Mouse (Mus musculus) T-helper 17 cell (primary cell): Measurements from ENCODE around the gene Ninj2.

Experiments used
- in situ Hi-C, 2 experiments: fragments of 300-600 bp; cut with MboI, MseI; formaldehyde crosslinking; loops; 1 replicate in 1 of 2; 2 replicates in 1 of 2; pipeline ENCODE4 v1.15.1; 2025; ENCODE audit warnings: high pct_unique_total_duplicates in 2 of 2

Gene Ninj2

GRCm38 (mm10) chr6:120193174-120193573 lies 100.0 kb downstream of the Ninj2 start:
- in situ Hi-C loops, result loop anchor here in 1 of 2 experiments (5.0 kb wide), 2 partner anchors 151 to 186 kb away; no protein-coding TSS in a partner anchor

GRCm38 (mm10) chr6:120193793-120194192 lies 100.6 kb downstream of the Ninj2 start:
- in situ Hi-C loops, result loop anchor here in 1 of 2 experiments (5.0 kb wide), 2 partner anchors 151 to 186 kb away; no protein-coding TSS in a partner anchor

GRCm38 (mm10) chr6:120194305-120194704 lies 101.2 kb downstream of the Ninj2 start:
- in situ Hi-C loops, result loop anchor here in 1 of 2 experiments (5.0 kb wide), 2 partner anchors 152 to 187 kb away; no protein-coding TSS in a partner anchor

GRCm38 (mm10) chr6:120194963-120195362 lies 101.8 kb downstream of the Ninj2 start:
- in situ Hi-C loops, result loop anchor here (5.0 kb wide), 3 partner anchors 153 to 278 kb away; no protein-coding TSS in a partner anchor

GRCm38 (mm10) chr6:120196837-120197236 lies 103.7 kb downstream of the Ninj2 start:
- in situ Hi-C loops, result loop anchor here (5.0 kb wide), 2 partner anchors 190 to 280 kb away; no protein-coding TSS in a partner anchor

GRCm38 (mm10) chr6:120197964-120198363 lies 104.8 kb downstream of the Ninj2 start:
- in situ Hi-C loops, result loop anchor here (5.0 kb wide), 2 partner anchors 191 to 281 kb away; no protein-coding TSS in a partner anchor

GRCm38 (mm10) chr6:120199638-120200394 lies 106.7 kb downstream of the Ninj2 start:
- in situ Hi-C loops, result loop anchor here (5.0 kb wide), 2 partner anchors 193 to 283 kb away; no protein-coding TSS in a partner anchor

GRCm38 (mm10) chr6:120201956-120202355 lies 108.8 kb downstream of the Ninj2 start:
- in situ Hi-C loops, result no loop called here

- in situ Hi-C loops, result no loop called here
These were observed 109.3 kb downstream of the Ninj2 start for GRCm38 (mm10) chr6:120202406-120202805.

GRCm38 (mm10) chr6:120206586-120206985 lies 113.4 kb downstream of the Ninj2 start:
- in situ Hi-C loops, result no loop called here

- in situ Hi-C loops, result loop anchor here in 1 of 2 experiments (10.0 kb wide), 1 partner anchor 717 kb away; no protein-coding TSS in a partner anchor
These were observed 118.4 kb downstream of the Ninj2 start for GRCm38 (mm10) chr6:120211536-120211935.

- in situ Hi-C loops, result loop anchor here in 1 of 2 experiments (10.0 kb wide), 1 partner anchor 722 kb away; no protein-coding TSS in a partner anchor
These were observed 123.6 kb downstream of the Ninj2 start for GRCm38 (mm10) chr6:120216702-120217101.

- in situ Hi-C loops, result loop anchor here in 1 of 2 experiments (10.0 kb wide), 1 partner anchor 724 kb away; no protein-coding TSS in a partner anchor
These were observed 126.1 kb downstream of the Ninj2 start for GRCm38 (mm10) chr6:120219281-120219680.

GRCm38 (mm10) chr6:120222669-120223068 lies 129.5 kb downstream of the Ninj2 start:
- in situ Hi-C loops, result loop anchor here (5.0 kb wide), 2 partner anchors 80 to 85 kb away; no protein-coding TSS in a partner anchor

- in situ Hi-C loops, result loop anchor here in 1 of 2 experiments (5.0 kb wide), 1 partner anchor 37 kb away; no protein-coding TSS in a partner anchor
These were observed 132.2 kb downstream of the Ninj2 start for GRCm38 (mm10) chr6:120225355-120225754.

GRCm38 (mm10) chr6:120227068-120227467 lies 133.9 kb downstream of the Ninj2 start:
- in situ Hi-C loops, result loop anchor here in 1 of 2 experiments (5.0 kb wide), 1 partner anchor 35 kb away; no protein-coding TSS in a partner anchor

- in situ Hi-C loops, result loop anchor here (5.0 kb wide), 2 partner anchors 32 to 812 kb away; no protein-coding TSS in a partner anchor
These were observed 136.7 kb downstream of the Ninj2 start for GRCm38 (mm10) chr6:120229806-120230205.

- in situ Hi-C loops, result loop anchor here in 1 of 2 experiments (5.0 kb wide), 1 partner anchor 812 kb away; no protein-coding TSS in a partner anchor
These were observed 137.3 kb downstream of the Ninj2 start for GRCm38 (mm10) chr6:120230441-120230840.

- in situ Hi-C loops, result loop anchor here in 1 of 2 experiments (5.0 kb wide), 1 partner anchor 809 kb away; no protein-coding TSS in a partner anchor
These were observed 139.7 kb downstream of the Ninj2 start for GRCm38 (mm10) chr6:120232885-120233284.

- in situ Hi-C loops, result no loop called here
These were observed 142.7 kb downstream of the Ninj2 start for GRCm38 (mm10) chr6:120235874-120236273.

GRCm38 (mm10) chr6:120240461-120240860 lies 147.3 kb downstream of the Ninj2 start:
- in situ Hi-C loops, result no loop called here

GRCm38 (mm10) chr6:120241453-120241852 lies 148.3 kb downstream of the Ninj2 start:
- in situ Hi-C loops, result no loop called here
